Mouse (Mus musculus): Measurements from ENCODE around the gene Myf6.

DNA sequence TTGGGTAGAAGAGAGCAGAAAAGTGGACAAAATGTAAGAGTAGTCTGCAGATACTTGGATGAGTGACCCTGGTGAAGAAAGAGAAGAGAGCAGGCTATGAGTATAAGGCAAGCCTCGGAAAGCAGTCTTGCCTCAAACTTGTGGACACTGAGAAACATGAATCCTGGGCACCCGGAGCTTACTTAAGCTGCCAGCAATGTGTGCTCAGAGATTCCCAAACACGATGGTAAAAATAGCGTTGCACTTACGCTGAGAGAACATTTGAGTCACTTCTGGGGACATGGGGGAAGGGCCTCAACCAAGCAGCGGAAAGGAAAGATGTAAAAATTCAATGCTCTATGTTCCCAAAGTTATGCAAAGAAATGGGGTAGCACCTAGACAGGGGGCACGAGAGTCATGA is 5.1 kb upstream of the Myf6 start:
- no peak for TF ChIP-seq EP300 (IDR thresholded peaks at IDR 0.05; ENCODE audit: insufficient read depth, low read depth, low read length)
- TF ChIP-seq CTCF (IDR thresholded peaks at IDR 0.05; ENCODE audit: low read depth, low read length) = no peak
- no peak for TF ChIP-seq POLR2A (IDR thresholded peaks at IDR 0.05; ENCODE audit: insufficient read depth, low read length)

Measured in ES-Bruce4 (cell line).